Mouse (Mus musculus) spleen, adult 2 months (tissue): Measurements from ENCODE around the gene Bcas2.

Experiments
- CTCF ChIP-seq: fragments of 200-500 bp; IDR thresholded peaks from 2 replicates; pipeline ENCODE4 v1.5.1; 2011; ENCODE audit warnings: mild to moderate bottlenecking, inconsistent platforms; ENCODE audit not compliant: insufficient read depth, insufficient read length, insufficient replicate concordance; ENCODE audit errors: extremely low read depth
- POLR2A ChIP-seq: fragments of 200-500 bp; IDR thresholded peaks from 2 replicates; pipeline ENCODE4 v1.6.1; 2011; ENCODE audit warnings: low read depth, low read length, inconsistent platforms

- no peak for TF ChIP-seq CTCF
- no peak for TF ChIP-seq POLR2A
These were observed 43.3 kb downstream of the Bcas2 start for GRCm38 (mm10) chr3:103214593-103215285.
